ENCODE assay signal across 27 mouse cellular contexts in the genomic region with DNA sequence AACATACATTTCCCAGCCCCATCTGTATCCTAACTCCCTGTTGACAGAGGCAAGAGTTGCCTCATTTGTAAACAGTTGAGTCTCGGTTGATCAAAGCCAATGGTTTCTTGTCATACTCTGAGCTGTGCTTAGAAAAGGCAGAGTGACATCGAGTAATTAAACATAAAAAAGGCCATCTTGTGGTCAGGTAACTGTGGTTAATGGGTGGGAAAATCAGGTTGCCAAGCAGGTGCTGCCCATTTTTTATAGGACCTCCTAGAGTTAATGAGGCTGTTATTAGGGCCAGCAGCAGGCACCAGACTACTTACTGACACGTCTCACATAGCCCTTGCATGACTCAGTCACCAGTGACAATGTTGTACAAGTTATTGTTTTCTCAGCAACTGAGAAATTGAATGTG.
A peak's percentile ranks its signal among the peaks of the same experiment; 100 is the strongest.
DNase-seq lines count a peak whose midpoint lies in the region; ATAC-seq and TF ChIP-seq lines count a peak whose summit lies in the region.
"Had no signal": no experiment of that assay in that cellular context is flagged by ENCODE, and none has a peak within 500 bp of the region (broad histone marks: within the 10 kb centered on the region; RNA-seq: fewer than 3 reads in every experiment).

No protein-coding gene starts in this region.

- DNase-seq in forebrain, embryonic 11.5 days (ENCODE audit: low spot score), result no peak
- DNase-seq in forebrain, embryonic 14.5 days (ENCODE audit: low spot score), result no peak
- no peak for DNase-seq in kidney, adult 9 months
- DNase-seq in stomach, postnatal 0 days (ENCODE audit: low spot score), result no peak
- no peak for DNase-seq in embryo, embryonic 10.5 days (ENCODE audit: low spot score)
- DNase-seq: cerebellum, adult 2 months; cerebellum, postnatal 14 days; heart, adult 2 months; heart, postnatal 4 days; kidney, adult 8-10 months; liver; lung, adult 2 months; lung, postnatal 10 days; thymus, adult 18-20 months; thymus, postnatal 25 days had no signal

- ATAC-seq in forebrain, embryonic 11.5 days (replicated peaks; ENCODE audit: low FRiP score), result 0 out of 2 replicates have a peak, but pooled peaks have one; percentile 33
- ATAC-seq in forebrain, embryonic 14.5 days, result no peak
- peak; percentile 74 for ATAC-seq in kidney, embryonic 15.5 days (replicated peaks; ENCODE audit: low FRiP score)
- peak; percentile 60; the same call in 1 of the 2 replicates for ATAC-seq in stomach, embryonic 15.5 days (ENCODE audit: insufficient read depth, low FRiP score, low read depth)
- no peak for ATAC-seq in stomach, postnatal 0 days (ENCODE audit: low FRiP score, low TSS enrichment)
- ATAC-seq: forebrain, embryonic 15.5 days; inflammation-experienced regulatory T-cells, adult 6 months; midbrain, embryonic 13.5 days had no signal

- H3K9me3 ChIP-seq in forebrain, embryonic 11.5 days (ENCODE audit: control insufficient read depth, low read length), result no peaks in the 10 kb centered on the region
- H3K9me3 ChIP-seq in forebrain, embryonic 14.5 days (replicated peaks; ENCODE audit: control insufficient read depth, low read length), result no peaks in the 10 kb centered on the region
- H3K9me3 ChIP-seq in kidney, embryonic 15.5 days (replicated peaks), result no peaks in the 10 kb centered on the region
- H3K9me3 ChIP-seq in stomach, embryonic 15.5 days, result no peaks in the 10 kb centered on the region
- no peaks in the 10 kb centered on the region for H3K9me3 ChIP-seq in stomach, postnatal 0 days (ENCODE audit: control insufficient read depth, low read length)
- H3K9me3 ChIP-seq: embryonic facial prominence, embryonic 10.5 days; embryonic facial prominence, embryonic 15.5 days; forebrain, embryonic 15.5 days; G1E; heart, embryonic 12.5 days; hindbrain, embryonic 15.5 days; midbrain, embryonic 13.5 days had no signal

- no peak for TF ChIP-seq CTCF in stomach, postnatal 0 days (IDR thresholded peaks at IDR 0.05; ENCODE audit: low read depth)

- no peak for TF ChIP-seq EP300 in stomach, postnatal 0 days (optimal IDR thresholded peaks at IDR 0.05)

- H3K4me1 ChIP-seq in forebrain, embryonic 11.5 days (replicated peaks; ENCODE audit: control insufficient read depth, insufficient read depth, low read length), result no peaks in the 10 kb centered on the region
- no peaks in the 10 kb centered on the region for H3K4me1 ChIP-seq in forebrain, embryonic 14.5 days (ENCODE audit: control insufficient read depth, insufficient read depth, low read length)
- 0 out of 2 replicates have a peak, but pooled peaks cover 6% of the 10 kb centered on the region for H3K4me1 ChIP-seq in kidney, embryonic 15.5 days
- H3K4me1 ChIP-seq in stomach, embryonic 15.5 days, result no peaks in the 10 kb centered on the region
- no peaks in the 10 kb centered on the region for H3K4me1 ChIP-seq in stomach, postnatal 0 days (replicated peaks; ENCODE audit: control insufficient read depth, insufficient read depth)
- H3K4me1 ChIP-seq: embryonic facial prominence, embryonic 10.5 days; embryonic facial prominence, embryonic 15.5 days; forebrain, embryonic 15.5 days; heart, embryonic 12.5 days; hindbrain, embryonic 15.5 days; midbrain, embryonic 13.5 days had no signal

- H3K4me3 ChIP-seq in forebrain, embryonic 11.5 days (ENCODE audit: low read depth, low read length), result no peak overlapping the region
- H3K4me3 ChIP-seq in forebrain, embryonic 14.5 days (ENCODE audit: low read depth, low read length), result no peak overlapping the region
- H3K4me3 ChIP-seq in kidney, embryonic 15.5 days (replicated peaks), result no peak overlapping the region
- H3K4me3 ChIP-seq in stomach, embryonic 15.5 days (replicated peaks), result no peak overlapping the region
- H3K4me3 ChIP-seq in stomach, postnatal 0 days (ENCODE audit: low read depth, low read length), result no peak overlapping the region
- H3K4me3 ChIP-seq: embryonic facial prominence, embryonic 10.5 days; embryonic facial prominence, embryonic 15.5 days; forebrain, embryonic 15.5 days; heart, adult 2 months; heart, embryonic 12.5 days; hindbrain, embryonic 15.5 days; midbrain, embryonic 13.5 days had no signal

- H3K36me3 ChIP-seq in forebrain, embryonic 11.5 days (ENCODE audit: control insufficient read depth, insufficient read depth, low read length), result no peaks in the 10 kb centered on the region
- no peaks in the 10 kb centered on the region for H3K36me3 ChIP-seq in forebrain, embryonic 14.5 days (ENCODE audit: control insufficient read depth, insufficient read depth, low read length)
- no peaks in the 10 kb centered on the region for H3K36me3 ChIP-seq in kidney, embryonic 15.5 days
- no peaks in the 10 kb centered on the region for H3K36me3 ChIP-seq in stomach, embryonic 15.5 days
- H3K36me3 ChIP-seq in stomach, postnatal 0 days (ENCODE audit: control insufficient read depth, insufficient read depth, low read length), result no peaks in the 10 kb centered on the region
- H3K36me3 ChIP-seq: embryonic facial prominence, embryonic 10.5 days; embryonic facial prominence, embryonic 15.5 days; forebrain, embryonic 15.5 days; G1E; heart, embryonic 12.5 days; hindbrain, embryonic 15.5 days; midbrain, embryonic 13.5 days had no signal

- H3K27ac ChIP-seq in forebrain, embryonic 11.5 days (ENCODE audit: low read depth, low read length), result no peak overlapping the region
- no peak overlapping the region for H3K27ac ChIP-seq in forebrain, embryonic 14.5 days (ENCODE audit: low read depth, low read length)
- H3K27ac ChIP-seq in kidney, embryonic 15.5 days, result no peak overlapping the region
- no peak overlapping the region for H3K27ac ChIP-seq in stomach, embryonic 15.5 days
- H3K27ac ChIP-seq in stomach, postnatal 0 days (replicated peaks), result no peak overlapping the region
- H3K27ac ChIP-seq: embryonic facial prominence, embryonic 10.5 days; embryonic facial prominence, embryonic 15.5 days; forebrain, embryonic 15.5 days; heart, adult 2 months; hindbrain, embryonic 15.5 days; liver, embryonic 14.5 days; macrophage; midbrain, embryonic 13.5 days had no signal

- H3K9ac ChIP-seq in forebrain, embryonic 11.5 days (ENCODE audit: low read length), result no peak overlapping the region
- no peak overlapping the region for H3K9ac ChIP-seq in forebrain, embryonic 14.5 days (ENCODE audit: low read length)
- H3K9ac ChIP-seq in kidney, embryonic 15.5 days, result no peak overlapping the region
- no peak overlapping the region for H3K9ac ChIP-seq in stomach, embryonic 15.5 days
- H3K9ac ChIP-seq in stomach, postnatal 0 days (ENCODE audit: low read length), result no peak overlapping the region
- H3K9ac ChIP-seq: embryonic facial prominence, embryonic 15.5 days; forebrain, embryonic 15.5 days; heart, embryonic 12.5 days; hindbrain, embryonic 15.5 days; liver, embryonic 14.5 days; midbrain, embryonic 13.5 days had no signal

- WGBS in forebrain, embryonic 11.5 days, result 64% methylated on average over 3 of the region's 3 CpGs
- 45% methylated on average over 3 of the region's 3 CpGs for WGBS in forebrain, embryonic 14.5 days
- WGBS in kidney, embryonic 15.5 days, result 28% methylated on average over 3 of the region's 3 CpGs
- 57% methylated on average over 3 of the region's 3 CpGs for WGBS in stomach, embryonic 15.5 days
- WGBS in stomach, postnatal 0 days, result 52% methylated on average over 3 of the region's 3 CpGs

- no peaks in the 10 kb centered on the region for H3K27me3 ChIP-seq in forebrain, embryonic 11.5 days (ENCODE audit: control insufficient read depth, insufficient read depth, low read length)
- H3K27me3 ChIP-seq in forebrain, embryonic 14.5 days (replicated peaks; ENCODE audit: control insufficient read depth, insufficient read depth, low read length), result no peaks in the 10 kb centered on the region
- no peaks in the 10 kb centered on the region for H3K27me3 ChIP-seq in kidney, embryonic 15.5 days
- H3K27me3 ChIP-seq in stomach, embryonic 15.5 days (replicated peaks), result no peaks in the 10 kb centered on the region
- H3K27me3 ChIP-seq in stomach, postnatal 0 days (ENCODE audit: control insufficient read depth, insufficient read depth, low read length), result no peaks in the 10 kb centered on the region
- H3K27me3 ChIP-seq: embryonic facial prominence, embryonic 15.5 days; forebrain, embryonic 15.5 days; heart, embryonic 12.5 days; hindbrain, embryonic 15.5 days; midbrain, embryonic 13.5 days had no signal

- H3K4me2 ChIP-seq in forebrain, embryonic 11.5 days (ENCODE audit: low read depth, low read length, severe bottlenecking), result no peak overlapping the region
- no peak overlapping the region for H3K4me2 ChIP-seq in forebrain, embryonic 14.5 days (ENCODE audit: low read length)
- no peak overlapping the region for H3K4me2 ChIP-seq in kidney, embryonic 15.5 days
- H3K4me2 ChIP-seq in stomach, embryonic 15.5 days, result no peak overlapping the region
- no peak overlapping the region for H3K4me2 ChIP-seq in stomach, postnatal 0 days (replicated peaks; ENCODE audit: low read depth)
- H3K4me2 ChIP-seq: embryonic facial prominence, embryonic 15.5 days; forebrain, embryonic 15.5 days; heart, embryonic 12.5 days; hindbrain, embryonic 15.5 days; midbrain, embryonic 13.5 days had no signal

Comparison
In these comparisons a context has a peak if more than half of its experiments do, and no peak if none do; other contexts are left out.
1. ATAC-seq: peak in forebrain, embryonic 11.5 days (single experiment), kidney, embryonic 15.5 days (single experiment) and stomach, embryonic 15.5 days (single experiment); none in forebrain, embryonic 14.5 days (single experiment) and stomach, postnatal 0 days (single experiment).